In genomic region chr11:118420261-118420660, GRCm38 (mm10) we compare ENCODE assay signal across 18 mouse cellular contexts. TPM values are rescaled to one million over a fixed set of nuclear protein-coding genes. Genes with fewer than 3 reads are reported as not detected.
"Had no signal": no experiment of that assay in that cellular context is flagged by ENCODE, and none has a peak within 500 bp of the region (broad histone marks: within the 10 kb centered on the region; RNA-seq: fewer than 3 reads in every experiment).

No protein-coding gene starts in this region.

- ATAC-seq: lung, postnatal 0 days; midbrain, embryonic 15.5 days had no signal

- H3K27ac ChIP-seq: macrophage; midbrain, embryonic 12.5 days; neural tube, embryonic 13.5 days had no signal

- H3K36me3 ChIP-seq: midbrain, embryonic 15.5 days had no signal

- H3K9me3 ChIP-seq: kidney, embryonic 15.5 days; liver, embryonic 13.5 days; midbrain, embryonic 12.5 days; midbrain, embryonic 15.5 days; neural tube, embryonic 13.5 days had no signal

- DNase-seq: kidney, adult 11 months; kidney, adult 8-10 months; kidney, postnatal 10 days; kidney, postnatal 4 days; liver, embryonic 13.5 days; lung, embryonic 14.5 days; retina, postnatal 1 day; right cerebral cortex, postnatal 25 days; thymus, adult 2 months; thymus, postnatal 14 days had no signal

- H3K27me3 ChIP-seq: midbrain, embryonic 15.5 days; neural tube, embryonic 13.5 days had no signal

RNA-seq across cellular contexts. Expression of gene C1qtnf1, which starts 7.7 kb away (rescaled TPM):
- total RNA-seq: megakaryocyte, adult 5-6 weeks; neutrophil, adult 5-6 weeks had no signal
